Mouse (Mus musculus) neural tube, embryonic 11.5 days (tissue): ENCODE measurements around the gene Gp9. TPM values are rescaled to one million over a fixed set of nuclear protein-coding genes. Genes with fewer than 3 reads are reported as not detected.

Source experiments
- ATAC-seq: fragments of 200-750 bp; cut with Nextera tagmentation; 2 replicates; pipeline ENCODE4 v1.8.0; 2017; ENCODE audit warnings: moderate number of reproducible peaks, mild to moderate bottlenecking, moderate TSS enrichment, moderate library complexity; ENCODE audit not compliant: insufficient read depth, low FRiP score, low TSS enrichment
- DNase-seq: peaks from one replicate; pipeline ENCODE4 v3.0.0-alpha.2; 2015; ENCODE audit warnings: low spot score
- H3K27ac ChIP-seq: fragments of 300-500 bp; sonication (generic); 2 replicates; pipeline ENCODE4 v1.5.1; 2014; ENCODE audit warnings: low read depth, mild to moderate bottlenecking, low read length
- H3K27me3 ChIP-seq: fragments of 300-500 bp; sonication (generic); 2 replicates; pipeline ENCODE4 v1.6.1; 2014; ENCODE audit warnings: mild to moderate bottlenecking, low read length, mixed read lengths; ENCODE audit not compliant: control insufficient read depth, insufficient read depth
- H3K36me3 ChIP-seq: fragments of 300-500 bp; sonication (generic); 2 replicates; pipeline ENCODE4 v1.6.1; 2014; ENCODE audit warnings: mild to moderate bottlenecking, low read length, moderate library complexity, mixed read lengths; ENCODE audit not compliant: control insufficient read depth, insufficient read depth
- H3K4me1 ChIP-seq: fragments of 300-500 bp; sonication (generic); 2 replicates; pipeline ENCODE4 v1.6.1; 2014; ENCODE audit warnings: low read length, mixed read lengths; ENCODE audit not compliant: control insufficient read depth, insufficient read depth
- H3K4me2 ChIP-seq: fragments of 300-500 bp; sonication (generic); 2 replicates; pipeline ENCODE4 v1.6.1; 2014; ENCODE audit warnings: low read depth, mild to moderate bottlenecking, moderate library complexity
- H3K4me3 ChIP-seq: fragments of 300-500 bp; sonication (generic); 2 replicates; pipeline ENCODE4 v1.5.1; 2014; ENCODE audit warnings: low read depth, low read length
- H3K9ac ChIP-seq: fragments of 300-500 bp; sonication (generic); 2 replicates; pipeline ENCODE4 v1.6.1; 2014; ENCODE audit warnings: mild to moderate bottlenecking, low read length
- H3K9me3 ChIP-seq: fragments of 300-500 bp; sonication (generic); 2 replicates; pipeline ENCODE4 v1.6.1; 2016; ENCODE audit warnings: low read length; ENCODE audit not compliant: control insufficient read depth
- WGBS: fragments of 180-500 bp; shearing (Covaris S2); extraction: QIAGEN DNeasy Blood & Tissue Kit; methylation state at CpG from one replicate; pipeline ENCODE4 v1.1.7; 2014; 5-methylcytosine and 5-hydroxymethylcytosine counted together
- polyA plus RNA-seq: library from polyadenylated mRNA; unstranded; fragments of >200 nt; fragmentation: Nextera tagmentation; extraction: Ambion mirVana; gene quantifications from 2 replicates; pipeline ENCODE4 v1.2.1, GENCODE M21; 2014

Gene Gp9
- polyA plus RNA-seq, 1 experiment from 2014 or later, result 2.6 TPM

- Histone ChIP-seq H3K36me3 (no peaks in the 10 kb centered on the region), H3K4me3 (no peak overlapping the region), H3K9ac (no peak overlapping the region), H3K27me3 (no peaks in the 10 kb centered on the region), H3K4me2 (no peak overlapping the region), H3K27ac (no peak overlapping the region), H3K4me1 (no peaks in the 10 kb centered on the region), H3K9me3 (no peaks in the 10 kb centered on the region)
- ATAC-seq (no peak), DNase-seq (no peak)
- WGBS, result 92% methylated on average over 9 of the region's 9 CpGs
Measured at GRCm38 (mm10) chr6:87788266-87788895, 10.5 kb downstream of the Gp9 start.

GRCm38 (mm10) chr6:87788896-87789587, 11.2 kb downstream of the Gp9 start:
- Histone ChIP-seq H3K4me3 (no peak overlapping the region), H3K36me3 (no peaks in the 10 kb centered on the region), H3K27ac (no peak overlapping the region), H3K9me3 (no peaks in the 10 kb centered on the region), H3K4me1 (no peaks in the 10 kb centered on the region), H3K9ac (no peak overlapping the region), H3K27me3 (no peaks in the 10 kb centered on the region), H3K4me2 (no peak overlapping the region)
- no peak for DNase-seq
- no peak for ATAC-seq
- 77% methylated on average over 5 of the region's 5 CpGs for WGBS

GRCm38 (mm10) chr6:87789791-87790190, 11.9 kb downstream of the Gp9 start:
- no peak overlapping the region for H3K4me2 ChIP-seq
- no peak for DNase-seq
- H3K27ac ChIP-seq, result no peak overlapping the region
- WGBS, result 97% methylated on average over 6 of the region's 6 CpGs
- no peaks in the 10 kb centered on the region for H3K4me1 ChIP-seq
- H3K27me3 ChIP-seq, result no peaks in the 10 kb centered on the region
- no peaks in the 10 kb centered on the region for H3K9me3 ChIP-seq
- no peaks in the 10 kb centered on the region for H3K36me3 ChIP-seq
- H3K9ac ChIP-seq, result no peak overlapping the region
- ATAC-seq, result no peak
- no peak overlapping the region for H3K4me3 ChIP-seq

GRCm38 (mm10) chr6:87790779-87791480, 13.1 kb downstream of the Gp9 start:
- H3K27ac ChIP-seq, result no peak overlapping the region
- H3K4me1 ChIP-seq, result no peaks in the 10 kb centered on the region
- H3K36me3 ChIP-seq, result no peaks in the 10 kb centered on the region
- no peaks in the 10 kb centered on the region for H3K27me3 ChIP-seq
- DNase-seq, result no peak
- H3K9me3 ChIP-seq, result no peaks in the 10 kb centered on the region
- 80% methylated on average over 7 of the region's 7 CpGs for WGBS
- no peak overlapping the region for H3K4me3 ChIP-seq
- no peak overlapping the region for H3K4me2 ChIP-seq
- no peak for ATAC-seq
- no peak overlapping the region for H3K9ac ChIP-seq

- DNase-seq (no peak), ATAC-seq (no peak)
- H3K4me3 ChIP-seq, result no peak overlapping the region
- 89% methylated on average over 5 of the region's 5 CpGs for WGBS
- H3K4me2 ChIP-seq, result no peak overlapping the region
- no peaks in the 10 kb centered on the region for H3K36me3 ChIP-seq
- no peaks in the 10 kb centered on the region for H3K4me1 ChIP-seq
- no peak overlapping the region for H3K9ac ChIP-seq
- H3K27me3 ChIP-seq, result no peaks in the 10 kb centered on the region
- no peaks in the 10 kb centered on the region for H3K9me3 ChIP-seq
- H3K27ac ChIP-seq, result no peak overlapping the region
Measured at GRCm38 (mm10) chr6:87791826-87792225, 14.0 kb downstream of the Gp9 start.

GRCm38 (mm10) chr6:87793821-87794510, 16.1 kb downstream of the Gp9 start:
- Histone ChIP-seq H3K4me2 (no peak overlapping the region), H3K27ac (no peak overlapping the region), H3K36me3 (no peaks in the 10 kb centered on the region), H3K9ac (no peak overlapping the region), H3K4me1 (no peaks in the 10 kb centered on the region), H3K4me3 (no peak overlapping the region), H3K27me3 (no peaks in the 10 kb centered on the region), H3K9me3 (no peaks in the 10 kb centered on the region)
- no peak for ATAC-seq
- 94% methylated on average over 10 of the region's 10 CpGs for WGBS
- DNase-seq, result no peak

- Histone ChIP-seq H3K4me3 (no peak overlapping the region), H3K9ac (no peak overlapping the region), H3K4me1 (no peaks in the 10 kb centered on the region), H3K9me3 (no peaks in the 10 kb centered on the region), H3K27me3 (no peaks in the 10 kb centered on the region), H3K27ac (no peak overlapping the region), H3K4me2 (no peak overlapping the region), H3K36me3 (no peaks in the 10 kb centered on the region)
- no peak for DNase-seq
- ATAC-seq, result no peak
- 59% methylated on average over 6 of the region's 6 CpGs for WGBS
Measured at GRCm38 (mm10) chr6:87795385-87796150, 17.7 kb downstream of the Gp9 start.

- DNase-seq, result no peak
- no peaks in the 10 kb centered on the region for H3K36me3 ChIP-seq
- H3K4me3 ChIP-seq, result no peak overlapping the region
- H3K9ac ChIP-seq, result no peak overlapping the region
- 91% methylated on average over 6 of the region's 6 CpGs for WGBS
- H3K4me1 ChIP-seq, result no peaks in the 10 kb centered on the region
- H3K27ac ChIP-seq, result no peak overlapping the region
- H3K4me2 ChIP-seq, result no peak overlapping the region
- H3K27me3 ChIP-seq, result no peaks in the 10 kb centered on the region
- no peaks in the 10 kb centered on the region for H3K9me3 ChIP-seq
- no peak for ATAC-seq
Measured at GRCm38 (mm10) chr6:87796251-87796880, 18.5 kb downstream of the Gp9 start.
